Mouse (Mus musculus) cortical plate, adult 2 months (tissue): ENCODE measurements around the gene Tln2.

ENCODE experiments used
- CTCF ChIP-seq: fragments of 200-500 bp; IDR thresholded peaks from 2 replicates; pipeline ENCODE4 v1.5.1; 2011; ENCODE audit warnings: mild to moderate bottlenecking, control low read depth, low read length; ENCODE audit not compliant: insufficient read depth; ENCODE audit errors: extremely low read depth
- POLR2A ChIP-seq: fragments of 200-500 bp; IDR thresholded peaks from 2 replicates; pipeline ENCODE4 v1.6.1; 2011; ENCODE audit warnings: mild to moderate bottlenecking, low read length, control low read depth; ENCODE audit not compliant: insufficient read depth; ENCODE audit errors: extremely low read depth

- TF ChIP-seq POLR2A (no peak), CTCF (no peak)
Observed at GRCm38 (mm10) chr9:67301571-67301970, 257.9 kb downstream of the Tln2 start.
